Mouse (Mus musculus) MEL (cell line): ENCODE measurements around the gene Mrps18b. TPM values are rescaled to one million over a fixed set of nuclear protein-coding genes. Genes with fewer than 3 reads are reported as not detected.
A peak's percentile ranks its signal among the peaks of the same experiment; 100 is the strongest.

Experiments
- DNase-seq: peaks from one replicate; pipeline ENCODE4 v3.0.0; 2011; ENCODE audit warnings: low read depth, low spot score
- H3K27ac ChIP-seq: 2 replicates; pipeline ENCODE4 v1.5.1; 2012; ENCODE audit warnings: low read depth, mild to moderate bottlenecking, control low read depth, low read length, moderate library complexity; ENCODE audit not compliant: control insufficient read depth
- H3K27me3 ChIP-seq, 2 experiments: fragments of 150-350 bp in 1 of 2; sonication (generic) in 1 of 2; 2 replicates each; pipeline ENCODE4 v1.6.1; 2012; ENCODE audit warnings: low read length in 2 of 2, mild to moderate bottlenecking in 2 of 2, improper control_type of control experiment in 1 of 2, moderate library complexity in 1 of 2; ENCODE audit not compliant: insufficient read depth in 2 of 2, control insufficient read depth in 1 of 2
- H3K36me3 ChIP-seq, 2 experiments: 2 replicates each; pipeline ENCODE4 v1.6.1; 2012 to 2014; ENCODE audit warnings: low read length in 2 of 2, improper control_type of control experiment in 1 of 2, inconsistent platforms in 1 of 2, mild to moderate bottlenecking in 1 of 2; ENCODE audit not compliant: insufficient read depth in 2 of 2, control insufficient read depth in 1 of 2
- H3K4me1 ChIP-seq, 2 experiments: fragments of 150-350 bp in 1 of 2; sonication (generic) in 1 of 2; 2 replicates each; pipeline ENCODE4 v1.6.1; 2012; ENCODE audit warnings: low read length in 2 of 2, improper control_type of control experiment in 1 of 2, mild to moderate bottlenecking in 1 of 2; ENCODE audit not compliant: insufficient read depth in 2 of 2, control insufficient read depth in 1 of 2
- H3K4me3 ChIP-seq, 2 experiments: fragments of 150-350 bp in 1 of 2; sonication (generic) in 1 of 2; 2 replicates each; pipeline ENCODE4 v1.5.1; 2012; ENCODE audit warnings: low read depth in 2 of 2, low read length in 2 of 2, mild to moderate bottlenecking in 2 of 2, moderate library complexity in 2 of 2, control low read depth in 1 of 2, improper control_type of control experiment in 1 of 2; ENCODE audit not compliant: control insufficient read depth in 1 of 2, insufficient read depth in 1 of 2
- H3K79me2 ChIP-seq: 2 replicates; pipeline ENCODE4 v1.6.1; 2012; ENCODE audit warnings: mild to moderate bottlenecking, low read length, moderate library complexity; ENCODE audit not compliant: control insufficient read depth, poor library complexity, insufficient read depth
- H3K9ac ChIP-seq: 2 replicates; pipeline ENCODE4 v1.6.1; 2012; ENCODE audit warnings: low read depth, mild to moderate bottlenecking, control low read depth, low read length, moderate library complexity; ENCODE audit not compliant: control insufficient read depth, poor library complexity, severe bottlenecking
- H3K9me3 ChIP-seq: fragments of 150-350 bp; sonication (generic); replicated peaks from 2 replicates; pipeline ENCODE4 v1.6.1; 2012; ENCODE audit warnings: mild to moderate bottlenecking, low read length, improper control_type of control experiment, moderate library complexity; ENCODE audit not compliant: insufficient read depth
- BHLHE40 ChIP-seq: IDR thresholded peaks from 2 replicates; pipeline ENCODE4 v1.6.1; 2012; ENCODE audit warnings: low read depth, mild to moderate bottlenecking, inconsistent platforms, low read length, improper control_type of control experiment, borderline replicate concordance
- CHD1 ChIP-seq: IDR thresholded peaks from 2 replicates; pipeline ENCODE4 v1.6.1; 2012; ENCODE audit warnings: low read depth, mild to moderate bottlenecking, inconsistent platforms, low read length, improper control_type of control experiment
- CHD2 ChIP-seq: IDR thresholded peaks from 2 replicates; pipeline ENCODE4 v1.6.1; 2011; ENCODE audit warnings: low read length, improper control_type of control experiment
- CTCF ChIP-seq, 3 experiments: IDR thresholded peaks in 2 of 3; conservative IDR thresholded peaks in 1 of 3; 2 replicates each; pipeline ENCODE4 v1.5.1; 2011 to 2012; ENCODE audit warnings: low read length in 3 of 3, low read depth in 2 of 3, mild to moderate bottlenecking in 2 of 3, improper control_type of control experiment in 1 of 3, inconsistent platforms in 1 of 3, mixed read lengths in 1 of 3, moderate library complexity in 1 of 3; ENCODE audit not compliant: control insufficient read depth in 1 of 3, insufficient read depth in 1 of 3, poor library complexity in 1 of 3, severe bottlenecking in 1 of 3
- ELF1 ChIP-seq: IDR thresholded peaks from 2 replicates; pipeline ENCODE4 v1.6.1; 2014; ENCODE audit warnings: low read depth, mild to moderate bottlenecking, inconsistent platforms, low read length, improper control_type of control experiment, moderate library complexity
- EP300 ChIP-seq, 2 experiments: IDR thresholded peaks; 2 replicates each; pipeline ENCODE4 v1.6.1; 2011; ENCODE audit warnings: improper control_type of control experiment in 2 of 2, low read length in 2 of 2, low read depth in 1 of 2, mild to moderate bottlenecking in 1 of 2
- GATA1 ChIP-seq: IDR thresholded peaks from 2 replicates; pipeline ENCODE4 v1.6.1; 2011; ENCODE audit warnings: low read depth, low read length, improper control_type of control experiment
- HCFC1 ChIP-seq: IDR thresholded peaks from 2 replicates; pipeline ENCODE4 v1.6.1; 2012; ENCODE audit warnings: low read depth, mild to moderate bottlenecking, inconsistent platforms, low read length, improper control_type of control experiment, moderate library complexity
- JUND ChIP-seq: IDR thresholded peaks from 2 replicates; pipeline ENCODE4 v1.6.1; 2011; ENCODE audit warnings: low read depth, mild to moderate bottlenecking, improper control_type of control experiment, low read length
- MAFK ChIP-seq: IDR thresholded peaks from 2 replicates; pipeline ENCODE4 v1.6.1; 2011; ENCODE audit warnings: low read depth, mild to moderate bottlenecking, low read length, improper control_type of control experiment, borderline replicate concordance
- MAX ChIP-seq: IDR thresholded peaks from 2 replicates; pipeline ENCODE4 v1.6.1; 2011; ENCODE audit warnings: low read length, improper control_type of control experiment
- MAZ ChIP-seq: IDR thresholded peaks from 2 replicates; pipeline ENCODE4 v1.6.1; 2012; ENCODE audit warnings: low read depth, mild to moderate bottlenecking, inconsistent platforms, low read length, improper control_type of control experiment
- MEF2A ChIP-seq: IDR thresholded peaks from 2 replicates; pipeline ENCODE4 v1.6.1; 2014; ENCODE audit warnings: low read depth, mild to moderate bottlenecking, inconsistent platforms, low read length, improper control_type of control experiment; ENCODE audit not compliant: poor library complexity, insufficient replicate concordance, severe bottlenecking; ENCODE audit errors: extremely low read depth
- MXI1 ChIP-seq: IDR thresholded peaks from 2 replicates; pipeline ENCODE4 v1.6.1; 2011; ENCODE audit warnings: mild to moderate bottlenecking, low read depth, low read length, improper control_type of control experiment
- MYC ChIP-seq: IDR thresholded peaks from 2 replicates; pipeline ENCODE4 v1.6.1; 2011; ENCODE audit warnings: low read depth, mild to moderate bottlenecking, low read length, improper control_type of control experiment, moderate library complexity
- POLR2AphosphoS2 ChIP-seq: IDR thresholded peaks from 2 replicates; pipeline ENCODE4 v1.6.1; 2011; ENCODE audit warnings: low read length, improper control_type of control experiment
- RAD21 ChIP-seq: IDR thresholded peaks from 2 replicates; pipeline ENCODE4 v1.6.1; 2011; ENCODE audit warnings: mild to moderate bottlenecking, low read depth, low read length, improper control_type of control experiment
- RCOR1 ChIP-seq: IDR thresholded peaks from 2 replicates; pipeline ENCODE4 v1.6.1; 2012; ENCODE audit warnings: low read depth, mild to moderate bottlenecking, inconsistent platforms, low read length, improper control_type of control experiment
- SMC3 ChIP-seq: IDR thresholded peaks from 2 replicates; pipeline ENCODE4 v1.6.1; 2011; ENCODE audit warnings: low read depth, low read length, improper control_type of control experiment
- TAL1 ChIP-seq: IDR thresholded peaks from 2 replicates; pipeline ENCODE4 v1.6.1; 2012; ENCODE audit warnings: mild to moderate bottlenecking, inconsistent platforms, low read length, moderate library complexity, mixed read lengths
- TBP ChIP-seq: IDR thresholded peaks from 2 replicates; pipeline ENCODE4 v1.8.0; 2011; ENCODE audit warnings: low read depth, low read length, improper control_type of control experiment
- TCF12 ChIP-seq: IDR thresholded peaks from 2 replicates; pipeline ENCODE4 v1.6.1; 2014; ENCODE audit warnings: low read depth, mild to moderate bottlenecking, inconsistent platforms, low read length, improper control_type of control experiment, moderate library complexity
- USF2 ChIP-seq, 2 experiments: IDR thresholded peaks; 2 replicates each; pipeline ENCODE4 v1.6.1; 2011 to 2012; ENCODE audit warnings: improper control_type of control experiment in 2 of 2, low read length in 2 of 2, borderline replicate concordance in 1 of 2, inconsistent platforms in 1 of 2, low read depth in 1 of 2, mild to moderate bottlenecking in 1 of 2; ENCODE audit not compliant: insufficient read depth in 1 of 2
- ZC3H11A ChIP-seq: IDR thresholded peaks from 2 replicates; pipeline ENCODE4 v1.6.1; 2012; ENCODE audit warnings: low read depth, mild to moderate bottlenecking, inconsistent platforms, low read length, improper control_type of control experiment
- ZKSCAN1 ChIP-seq: IDR thresholded peaks from 2 replicates; pipeline ENCODE4 v1.6.1; 2012; ENCODE audit warnings: low read depth, mild to moderate bottlenecking, inconsistent platforms, low read length, improper control_type of control experiment, moderate library complexity
- ZNF384 ChIP-seq: IDR thresholded peaks from 2 replicates; pipeline ENCODE4 v1.6.1; 2012; ENCODE audit warnings: low read depth, mild to moderate bottlenecking, inconsistent platforms, low read length, improper control_type of control experiment
- polyA plus RNA-seq, 2 experiments: library from polyadenylated mRNA; stranded (reverse) in 1 of 2; unstranded in 1 of 2; fragments of >175 nt in 1 of 2; fragments of >200 nt in 1 of 2; gene quantifications; 2 replicates each; pipeline versions ENCODE4 v1.2.1 to v1.2.4; 2012; ENCODE audit warnings: low replicate concordance in 2 of 2, low read depth in 1 of 2; ENCODE audit not compliant: insufficient read length in 2 of 2, insufficient read depth in 1 of 2, missing spikeins in 1 of 2
- total RNA-seq: library from RNA; depleted of rRNA; stranded (reverse); fragments of 300-350 nt; gene quantifications from 2 replicates; pipeline ENCODE4 v1.2.3, GENCODE M21; 2012

Gene Mrps18b
- total and polyA plus RNA-seq, 3 experiments = 179 to 239 TPM; not detected in 1

DNA sequence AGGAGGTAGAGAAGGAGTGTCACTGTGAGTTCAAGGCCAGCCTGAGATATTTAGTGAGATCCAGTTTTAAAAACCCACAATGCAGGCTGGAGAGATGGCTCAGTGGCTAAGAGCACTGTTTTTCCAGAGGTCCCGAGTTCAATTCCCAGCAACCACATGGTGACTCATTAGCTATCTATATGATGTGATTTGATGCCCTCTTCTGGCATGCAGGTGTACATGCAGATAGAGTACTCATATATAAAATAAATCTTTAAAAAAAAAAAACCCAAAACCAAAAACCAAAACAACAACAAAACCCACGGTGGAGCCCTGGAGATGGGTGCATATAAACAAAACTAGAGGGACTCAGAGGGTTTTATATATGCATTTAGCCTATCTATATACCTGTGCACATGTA is 8.6 kb downstream of the Mrps18b start:
- DNase-seq = peak; percentile 48
- TF ChIP-seq CHD1 (no peak), EP300 (IDR thresholded peaks at IDR 0.05; ENCODE audit: low read depth in 1 of 2, low read length in 2 of 2) (no peak), ZNF384 (peak; percentile 83), SMC3 (peak; percentile 64), BHLHE40 (no peak), MXI1 (peak; percentile 50), RCOR1 (no peak), ZC3H11A (peak; percentile 68), MYC (peak; percentile 75), RAD21 (peak; percentile 63), CTCF (IDR thresholded peaks at IDR 0.05 in 2 of 3, conservative IDR thresholded peaks at IDR 0.05 in 1 of 3; ENCODE audit: control insufficient read depth in 1 of 3, insufficient read depth in 1 of 3, low read depth in 2 of 3, low read length in 3 of 3, poor library complexity in 1 of 3, severe bottlenecking in 1 of 3) (peak; percentile 21 to 56 (median 24); a peak in 3 of 6 replicates)
- H3K9ac ChIP-seq = no peak overlapping the region
- peaks cover 0 to 11% of the 10 kb centered on the region in 2 experiments; a peak in 2 of 4 replicates for H3K4me1 ChIP-seq
- no peaks in the 10 kb centered on the region for H3K9me3 ChIP-seq
- H3K36me3 ChIP-seq = peaks cover 1 to 9% of the 10 kb centered on the region in 2 experiments
- no peak overlapping the region for H3K4me3 ChIP-seq
- H3K27me3 ChIP-seq = no peaks in the 10 kb centered on the region
- H3K79me2 ChIP-seq = peaks cover 6% of the 10 kb centered on the region
- H3K27ac ChIP-seq = no peak overlapping the region

DNA sequence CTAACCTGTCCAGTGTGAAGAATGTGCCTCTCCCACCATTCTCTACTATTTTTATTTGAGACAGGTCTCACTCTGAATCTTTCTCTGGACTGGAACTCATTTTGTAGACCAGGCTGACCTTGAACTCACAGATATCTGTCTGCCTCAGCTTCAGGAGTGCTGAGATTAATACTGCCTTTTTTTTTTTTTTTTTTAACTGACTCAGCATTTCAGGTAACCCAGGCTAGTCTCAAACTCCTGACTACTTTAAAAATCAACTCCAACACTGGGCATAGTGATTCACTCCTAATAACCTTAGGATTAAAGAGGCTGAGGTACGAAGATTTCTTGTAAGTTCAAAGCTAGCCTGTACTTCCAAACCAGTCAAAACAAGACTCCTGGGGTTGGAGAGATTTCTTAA is 10.6 kb downstream of the Mrps18b start:
- TF ChIP-seq USF2 (IDR thresholded peaks at IDR 0.05; ENCODE audit: borderline replicate concordance in 1 of 2, insufficient read depth in 1 of 2, low read depth in 1 of 2, low read length in 2 of 2) (no peak), MEF2A (no peak), JUND (no peak), MAZ (no peak), MAX (no peak), MYC (no peak), TCF12 (no peak), POLR2AphosphoS2 (no peak), TBP (no peak), ZKSCAN1 (no peak), CHD2 (no peak), GATA1 (no peak), BHLHE40 (no peak), HCFC1 (no peak), TAL1 (no peak), ELF1 (no peak), ZNF384 (peak; percentile 61), MAFK (peak; percentile 69; the same call in 1 of the 2 replicates)
- Histone ChIP-seq H3K36me3 (peaks cover 1 to 15% of the 10 kb centered on the region in 2 experiments; a peak in 3 of 4 replicates), H3K4me1 (peaks cover 2 to 25% of the 10 kb centered on the region in 2 experiments; a peak in 3 of 4 replicates), H3K4me3 (no peak overlapping the region), H3K9me3 (no peaks in the 10 kb centered on the region), H3K27ac (no peak overlapping the region), H3K79me2 (peaks cover 2% of the 10 kb centered on the region; the same call in 1 of the 2 replicates), H3K27me3 (no peaks in the 10 kb centered on the region), H3K9ac (no peak overlapping the region)
- DNase-seq = no peak
